Mouse (Mus musculus) ovary, postnatal 10 days (tissue): ENCODE results near the gene Gm20388.

Source experiments
- DNase-seq: peaks from one replicate; pipeline ENCODE4 v3.0.0; 2022; ENCODE audit warnings: low spot score

Gm20388 gene

DNA sequence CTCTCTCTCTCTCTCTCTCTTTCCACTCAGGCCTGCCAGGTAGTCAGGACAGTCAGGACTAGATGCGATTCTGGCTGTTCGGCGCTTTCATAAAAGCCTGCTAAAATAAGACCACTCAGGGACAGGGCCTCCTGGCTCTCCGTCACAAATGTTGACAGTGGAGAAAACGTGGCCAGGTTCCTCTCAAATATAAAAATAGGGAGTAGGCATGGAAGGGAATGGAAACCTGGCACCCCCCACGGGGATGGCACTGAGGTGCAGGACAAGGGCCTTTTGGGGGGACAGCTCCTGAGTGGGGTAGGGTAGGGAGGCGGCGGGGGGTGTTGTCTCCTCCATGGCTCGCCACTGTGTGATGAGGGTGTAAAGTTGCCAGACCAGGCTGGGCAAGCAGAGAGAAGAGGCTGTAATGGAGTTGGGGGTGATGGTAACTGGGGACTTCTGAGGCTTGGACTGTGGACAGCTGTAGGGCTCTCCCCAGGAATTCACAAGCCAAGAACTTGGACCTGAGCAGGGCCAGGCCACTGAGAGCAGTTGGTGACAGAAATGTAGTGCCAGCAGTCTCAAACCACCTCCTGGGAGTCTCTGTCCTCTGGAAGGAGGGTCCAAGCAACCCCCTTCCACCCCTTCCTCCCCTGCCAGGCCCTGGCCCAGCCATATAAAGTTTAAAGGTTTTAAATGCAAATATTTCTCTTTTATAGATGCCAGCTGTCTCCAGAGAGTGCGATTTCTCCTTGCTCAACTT lies 621.3 kb downstream of the Gm20388 start:
- no peak for DNase-seq

DNA sequence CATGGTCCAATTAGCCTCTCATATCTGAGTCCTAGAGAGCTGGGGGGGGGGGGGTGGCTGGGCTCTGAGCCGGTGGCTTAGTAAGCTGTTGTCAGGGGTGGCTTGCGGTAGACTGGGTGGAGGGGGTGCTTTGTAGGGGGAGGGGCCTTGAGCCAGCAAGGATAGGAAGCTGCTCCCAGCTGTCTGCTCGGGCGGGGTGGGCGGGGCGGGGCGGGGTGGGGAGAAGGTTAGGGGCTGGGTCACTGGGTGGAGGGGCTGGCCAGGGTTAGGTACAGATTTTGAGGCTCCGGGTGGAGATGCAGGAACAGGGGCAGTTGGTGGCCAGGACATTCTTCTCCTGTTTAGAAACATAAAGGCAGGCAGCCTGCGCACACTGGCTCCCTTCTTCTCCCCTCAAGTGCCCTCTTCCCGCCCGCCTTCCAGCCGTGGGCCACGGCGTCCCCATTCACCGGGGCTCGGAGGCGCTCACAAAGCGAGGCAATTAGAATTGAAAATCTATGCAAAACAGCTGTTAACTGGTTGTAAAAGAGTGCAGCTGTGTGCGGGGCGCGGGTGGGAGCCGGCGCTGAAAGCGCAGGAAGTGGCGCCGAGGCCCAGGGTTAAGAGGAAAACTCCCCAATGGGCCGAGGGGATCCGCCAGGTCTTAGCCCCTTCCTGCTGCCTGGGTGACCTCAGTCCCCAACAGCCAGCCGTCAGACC lies 622.0 kb downstream of the Gm20388 start:
- no peak for DNase-seq

DNA sequence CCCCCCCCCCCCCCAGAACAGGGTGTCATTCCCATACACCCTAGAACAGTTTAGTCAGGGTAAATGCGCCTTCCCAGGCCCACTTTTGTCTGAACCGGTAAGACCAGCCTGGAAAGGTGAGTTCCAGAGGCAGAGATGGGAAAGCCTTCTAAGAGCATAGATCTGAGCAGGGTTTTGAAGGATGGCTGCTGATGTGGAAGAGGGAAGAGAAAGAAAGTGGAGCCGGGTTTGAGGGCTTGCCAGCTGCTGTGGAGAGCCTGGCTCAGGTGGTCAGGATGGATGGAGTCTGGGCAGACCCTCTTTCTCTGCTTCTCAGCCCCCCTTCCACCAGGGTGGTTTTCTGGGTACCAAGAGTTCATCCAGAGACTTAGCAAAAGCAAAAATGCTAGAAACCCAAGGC lies 622.7 kb downstream of the Gm20388 start:
- no peak for DNase-seq

DNA sequence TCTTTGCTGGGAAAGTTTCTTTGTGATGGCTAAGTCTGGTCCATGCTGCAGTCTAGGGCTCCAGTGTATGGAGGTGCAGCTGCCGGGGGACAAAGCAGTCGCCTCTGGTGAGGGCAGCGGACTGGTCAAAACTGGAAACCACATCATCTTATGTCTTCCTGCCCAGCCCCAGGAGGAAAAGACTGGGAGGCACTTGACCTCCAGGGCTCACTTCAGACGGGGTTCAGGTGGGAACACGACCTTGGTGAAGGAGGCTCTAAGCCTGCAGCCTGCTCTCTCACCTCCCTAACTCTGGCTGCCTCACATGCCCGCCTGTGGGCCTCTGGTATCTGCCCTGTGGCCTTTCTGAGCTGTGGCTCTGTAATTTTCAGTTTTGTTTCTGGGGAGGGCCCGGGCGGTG lies 623.4 kb downstream of the Gm20388 start:
- no peak for DNase-seq

DNA sequence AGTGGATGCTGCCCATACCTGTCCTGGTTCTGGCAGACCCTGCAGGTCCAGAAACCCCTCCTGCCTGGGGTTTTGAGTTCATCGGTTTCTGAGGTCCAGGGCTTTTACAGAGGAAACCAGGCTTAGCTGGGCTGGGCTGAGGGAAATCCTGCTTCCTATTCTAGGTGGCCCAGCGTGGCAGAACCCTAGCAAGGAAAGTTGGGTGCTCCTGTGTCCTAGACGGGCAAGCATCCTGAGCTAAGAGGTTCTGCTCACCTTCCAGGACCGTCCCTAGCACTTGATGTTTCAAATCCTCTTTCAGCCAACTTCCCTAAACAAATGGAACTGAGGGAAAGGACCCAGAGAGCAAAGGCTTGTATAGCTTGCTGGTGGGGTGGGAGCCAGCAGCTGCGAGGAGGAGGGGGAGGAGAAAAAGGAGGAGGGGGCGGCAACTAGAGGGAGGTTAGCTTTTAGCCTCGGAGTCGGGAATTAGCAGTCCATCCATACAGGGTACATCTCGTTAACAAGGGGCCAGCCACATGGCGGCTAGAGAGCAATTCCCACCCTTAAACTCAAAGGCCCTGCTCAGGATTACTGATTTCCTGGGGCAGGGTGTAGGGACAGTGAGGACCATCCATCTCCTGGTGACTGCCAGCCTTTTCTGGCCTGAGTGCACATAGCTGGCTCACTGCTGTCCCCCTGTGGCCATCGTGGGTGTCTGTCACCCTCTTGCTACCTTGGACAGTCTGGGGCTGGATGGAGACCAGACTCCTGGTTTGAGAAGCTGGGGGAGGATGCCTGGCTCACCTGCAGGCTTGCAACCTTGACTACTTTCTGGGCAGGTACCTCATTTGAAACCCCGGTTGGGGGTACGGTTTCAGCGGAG lies 624.1 kb downstream of the Gm20388 start:
- DNase-seq: peak; percentile 62

DNA sequence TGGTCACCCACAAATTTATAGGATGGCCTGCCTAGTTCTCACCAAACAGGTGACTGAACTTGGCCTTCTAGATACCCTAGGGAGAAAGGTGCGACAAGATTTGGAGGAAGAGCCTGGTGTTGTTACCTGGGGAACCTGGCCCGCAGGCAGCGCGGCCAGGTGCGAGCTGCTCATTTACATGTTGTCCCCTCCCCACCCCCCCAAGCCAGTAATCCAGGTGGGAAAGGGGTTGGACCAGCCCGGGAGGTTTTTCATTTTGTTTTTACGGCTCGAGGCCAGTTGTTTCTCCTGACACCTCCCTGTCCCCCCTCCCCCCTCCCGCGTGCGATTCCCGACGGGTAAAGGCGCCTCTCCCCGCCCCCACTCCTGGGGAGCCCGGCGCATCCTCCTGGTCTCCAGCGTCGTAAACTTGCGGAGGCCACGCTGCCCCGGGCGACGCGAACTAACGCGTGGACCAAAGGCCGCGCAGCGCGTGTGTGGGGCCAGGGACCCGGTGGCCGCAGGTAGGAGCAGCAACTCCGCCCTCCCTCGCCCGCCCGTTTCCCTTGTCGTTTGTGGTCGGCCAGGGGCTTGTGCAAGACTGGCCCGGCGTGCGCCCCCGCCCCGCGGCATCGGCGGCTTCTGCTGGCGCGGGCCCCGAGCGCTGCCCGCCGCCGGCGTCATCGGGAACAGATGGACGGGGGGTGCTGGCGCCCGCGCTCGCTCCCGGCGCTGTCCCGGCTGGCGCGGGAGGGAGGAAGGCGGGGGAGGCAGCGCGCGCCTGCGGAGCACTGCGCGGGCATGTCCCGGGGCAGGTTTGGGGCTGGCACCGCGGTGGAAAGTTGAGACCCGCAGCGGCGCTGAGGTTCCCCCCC lies 625.0 kb downstream of the Gm20388 start:
- no peak for DNase-seq

DNA sequence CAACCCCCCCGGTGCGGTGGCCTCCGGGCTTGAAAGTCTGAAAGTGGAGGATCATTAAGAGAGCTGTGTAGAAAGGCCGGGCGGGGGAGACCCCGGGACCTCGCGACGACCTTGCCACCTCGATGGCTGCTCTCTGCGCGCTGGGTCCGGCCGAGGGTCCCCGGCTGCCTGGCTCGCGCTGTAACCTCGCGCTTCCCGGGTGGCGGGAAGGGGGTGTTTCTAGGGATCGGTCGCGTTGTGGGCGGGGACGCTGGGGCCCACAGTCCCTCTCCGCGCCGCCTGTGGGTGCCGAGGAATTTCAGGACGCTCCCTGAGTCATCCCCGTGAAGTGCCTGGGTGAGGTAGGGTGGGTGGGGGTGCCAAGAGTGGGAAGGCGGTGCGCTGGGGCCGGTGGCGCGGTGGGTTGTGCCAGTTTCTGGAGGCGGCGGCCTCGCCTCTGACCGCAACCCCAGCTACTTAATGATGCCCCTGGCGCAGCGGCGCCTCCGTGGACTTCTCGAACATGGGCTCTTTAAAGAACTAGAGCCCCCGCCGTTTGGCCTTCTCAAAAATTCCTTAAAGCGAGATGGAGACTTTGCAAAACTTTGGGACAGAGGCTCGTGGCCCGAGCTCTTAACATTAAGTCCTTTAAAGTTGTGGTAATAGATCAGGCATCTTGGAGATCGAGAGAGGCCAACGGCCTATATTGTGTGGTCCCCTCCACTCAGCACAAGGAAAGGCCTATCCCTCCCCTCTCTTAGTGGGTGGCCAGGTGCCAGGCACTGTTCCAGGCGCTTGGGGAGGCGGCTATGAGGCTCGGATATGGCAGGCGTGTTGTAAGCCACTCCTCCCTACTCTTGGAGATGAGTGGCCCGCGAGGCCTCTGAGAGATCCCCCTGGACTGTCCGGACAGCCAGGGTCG lies 625.9 kb downstream of the Gm20388 start:
- no peak for DNase-seq

DNA sequence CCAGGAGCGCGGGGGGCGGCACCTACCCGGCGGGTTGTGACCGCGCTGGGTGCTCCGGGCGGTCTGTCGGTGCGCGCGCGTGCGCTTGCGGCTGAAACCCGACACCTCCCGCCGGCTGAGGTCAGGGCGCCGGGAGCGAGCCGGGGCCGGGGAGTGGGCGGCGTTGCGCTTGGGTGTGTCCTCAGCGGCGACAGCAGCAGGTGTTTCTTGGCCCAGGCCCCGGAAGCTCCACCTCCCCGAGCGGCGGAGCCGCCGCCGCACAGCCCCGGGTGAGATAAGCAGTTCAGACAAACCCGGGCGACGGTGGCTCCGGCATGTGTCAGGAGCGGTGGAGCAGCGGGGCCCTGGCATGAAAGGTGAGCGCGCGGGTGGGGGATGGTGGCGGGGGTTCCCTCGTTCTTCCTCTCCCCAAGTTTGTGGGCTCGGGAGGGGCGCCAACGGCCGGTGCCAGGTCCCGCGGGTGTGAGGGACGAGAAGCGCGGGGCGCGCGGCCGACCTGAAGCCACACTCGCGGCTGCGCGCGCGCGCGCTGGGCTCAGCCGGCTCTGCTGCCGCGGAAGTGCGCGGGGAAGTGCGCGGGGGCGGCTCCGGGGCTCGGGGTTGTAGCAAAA lies 626.7 kb downstream of the Gm20388 start:
- DNase-seq: peak; percentile 49

DNA sequence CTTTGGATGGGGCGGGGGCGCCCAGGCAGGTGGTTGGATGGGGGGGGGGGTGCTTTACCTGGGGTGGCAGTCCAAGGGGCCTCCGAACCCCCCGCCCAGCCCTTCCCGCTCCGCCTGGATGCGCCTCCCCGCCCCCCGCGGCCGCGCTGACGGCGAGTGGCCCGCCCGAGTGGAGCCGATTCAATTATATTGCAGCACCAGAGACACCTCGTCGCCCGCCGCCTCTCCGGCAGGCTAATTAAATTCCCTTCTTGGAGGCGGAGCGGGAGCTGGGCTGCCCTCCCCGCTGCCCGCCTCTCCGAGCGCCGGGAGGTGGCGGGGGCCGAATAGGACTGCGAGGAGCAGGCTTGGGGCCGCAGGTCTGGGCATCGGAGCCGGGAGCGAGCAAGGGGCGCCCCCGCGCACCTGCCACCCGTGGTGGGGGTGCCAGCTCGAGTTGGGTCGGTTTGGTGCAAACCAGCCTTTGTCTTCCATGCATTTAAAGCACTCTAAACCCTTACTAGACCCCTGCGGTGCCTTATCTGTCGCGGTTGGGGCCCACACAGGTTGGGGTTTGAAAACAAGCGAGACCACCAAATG lies 627.3 kb downstream of the Gm20388 start:
- no peak for DNase-seq

DNA sequence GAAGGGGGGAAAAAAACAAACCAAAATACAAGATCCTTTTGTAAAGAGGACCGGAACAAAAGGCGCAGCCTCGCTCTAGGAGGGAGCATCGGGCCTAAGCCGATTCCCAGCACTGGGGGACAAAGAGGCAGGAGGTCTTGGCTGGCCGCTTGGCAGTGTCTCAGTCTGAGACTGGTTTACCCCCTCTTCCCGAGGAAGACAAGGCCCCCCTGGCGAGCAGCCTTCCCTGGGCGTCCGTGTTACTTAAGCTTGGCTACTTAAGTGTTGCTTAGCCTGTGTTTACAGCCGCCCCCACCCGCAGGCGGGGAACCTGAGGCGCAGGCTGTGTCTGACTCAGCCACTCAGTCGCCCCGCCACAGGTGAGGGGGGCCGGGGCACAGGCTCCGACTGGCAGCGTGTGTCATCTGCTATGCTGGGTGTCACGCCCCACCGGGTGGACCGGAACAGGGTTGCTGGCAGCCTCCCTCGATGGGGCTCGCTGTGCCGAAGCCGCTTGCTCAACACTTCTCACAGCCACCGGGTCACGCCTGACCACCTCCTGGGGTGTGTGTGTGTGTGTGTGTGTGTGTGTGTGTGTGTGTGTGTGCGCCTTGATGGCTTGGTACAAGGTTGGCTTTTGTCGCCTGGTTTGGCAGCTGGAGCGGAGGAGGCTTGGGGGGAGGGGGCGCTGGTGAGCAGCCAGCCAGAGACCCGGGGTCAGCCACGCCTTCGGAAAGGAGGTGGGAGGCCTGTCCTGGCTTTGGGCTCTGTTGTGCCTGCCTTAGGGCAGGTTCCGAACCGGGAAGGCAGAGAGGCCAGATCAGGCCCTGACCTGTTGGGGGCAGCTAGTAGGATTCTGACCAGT lies 628.0 kb downstream of the Gm20388 start:
- no peak for DNase-seq

DNA sequence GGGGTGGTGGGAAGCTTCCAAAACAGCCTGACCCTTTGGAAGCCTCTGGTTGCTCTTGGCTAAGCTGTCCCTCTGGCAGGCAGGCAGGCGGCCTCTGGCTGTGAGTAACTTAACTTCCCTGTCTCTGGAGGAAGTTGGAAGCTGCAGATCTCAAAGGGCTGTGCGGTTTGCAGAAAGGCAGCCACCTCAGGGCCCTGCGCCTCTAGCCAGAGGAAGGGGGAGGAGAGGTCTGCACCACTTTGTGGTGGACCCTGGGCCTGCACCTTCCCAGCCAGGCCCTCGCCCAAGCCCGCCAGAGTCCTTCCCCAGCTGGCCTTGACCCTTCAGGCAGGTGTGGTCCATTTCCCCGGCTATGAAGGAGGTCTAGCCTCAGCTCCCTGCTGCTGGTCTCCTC lies 628.7 kb downstream of the Gm20388 start:
- no peak for DNase-seq

DNA sequence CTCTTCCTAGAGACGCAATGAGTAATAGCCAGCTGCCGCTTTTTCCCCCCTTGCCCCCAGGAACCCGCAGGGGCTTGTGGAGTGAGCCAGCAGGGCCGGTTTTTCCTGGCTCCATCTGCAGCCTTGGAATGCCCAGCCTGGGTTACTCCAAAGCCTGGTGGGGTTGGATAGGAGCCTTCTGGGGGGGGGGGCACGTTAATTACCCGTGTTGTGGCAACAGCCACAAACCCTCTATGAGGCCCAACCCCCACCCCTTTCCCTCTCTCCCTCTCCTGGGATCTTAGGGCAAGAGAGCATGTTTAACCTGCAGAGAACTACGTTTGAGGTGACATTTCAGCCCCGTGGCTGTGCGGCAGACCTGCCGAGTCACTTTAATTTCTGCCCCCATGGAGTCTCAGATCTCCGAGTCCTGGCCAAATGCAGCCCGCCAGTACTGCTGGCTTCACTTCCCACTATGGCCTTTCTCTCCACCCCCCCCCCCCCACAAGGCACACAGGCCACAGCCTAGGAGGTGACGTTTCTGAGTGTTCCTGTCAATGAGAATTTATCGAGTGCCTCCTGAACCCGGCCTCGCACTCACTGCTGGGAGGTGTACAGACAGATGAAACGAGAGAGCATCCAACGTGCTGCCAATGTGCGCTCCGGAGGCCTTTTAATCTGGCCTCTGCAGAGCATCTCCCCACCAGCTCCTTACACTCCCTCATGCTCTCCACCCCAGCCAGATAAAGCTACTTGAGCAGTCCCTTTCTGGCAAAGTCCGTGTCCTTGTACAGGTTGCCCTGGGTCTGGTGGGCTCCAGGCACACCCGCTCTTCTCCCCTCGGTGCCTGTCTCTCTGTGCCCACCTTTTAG lies 629.4 kb downstream of the Gm20388 start:
- DNase-seq: no peak

DNA sequence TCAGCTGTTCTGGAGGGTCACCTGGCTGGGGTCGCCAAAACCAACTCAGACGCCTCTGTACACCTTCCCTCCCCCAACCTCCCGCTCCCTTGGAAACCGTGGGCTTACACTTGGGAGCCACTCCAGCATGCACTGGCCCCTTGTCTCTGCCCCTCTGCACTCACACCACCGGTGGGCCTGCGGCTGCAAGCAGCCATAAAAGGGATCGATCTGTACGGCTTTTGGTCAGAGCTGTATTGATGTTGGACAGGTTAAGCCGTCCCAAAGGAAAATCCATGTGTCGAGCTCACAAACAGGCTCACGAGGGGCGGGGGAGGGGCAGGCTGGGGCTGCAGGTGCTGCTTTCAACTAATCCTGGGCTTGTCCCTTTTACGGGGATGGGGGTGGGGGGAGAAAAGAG lies 632.4 kb downstream of the Gm20388 start:
- DNase-seq: no peak

DNA sequence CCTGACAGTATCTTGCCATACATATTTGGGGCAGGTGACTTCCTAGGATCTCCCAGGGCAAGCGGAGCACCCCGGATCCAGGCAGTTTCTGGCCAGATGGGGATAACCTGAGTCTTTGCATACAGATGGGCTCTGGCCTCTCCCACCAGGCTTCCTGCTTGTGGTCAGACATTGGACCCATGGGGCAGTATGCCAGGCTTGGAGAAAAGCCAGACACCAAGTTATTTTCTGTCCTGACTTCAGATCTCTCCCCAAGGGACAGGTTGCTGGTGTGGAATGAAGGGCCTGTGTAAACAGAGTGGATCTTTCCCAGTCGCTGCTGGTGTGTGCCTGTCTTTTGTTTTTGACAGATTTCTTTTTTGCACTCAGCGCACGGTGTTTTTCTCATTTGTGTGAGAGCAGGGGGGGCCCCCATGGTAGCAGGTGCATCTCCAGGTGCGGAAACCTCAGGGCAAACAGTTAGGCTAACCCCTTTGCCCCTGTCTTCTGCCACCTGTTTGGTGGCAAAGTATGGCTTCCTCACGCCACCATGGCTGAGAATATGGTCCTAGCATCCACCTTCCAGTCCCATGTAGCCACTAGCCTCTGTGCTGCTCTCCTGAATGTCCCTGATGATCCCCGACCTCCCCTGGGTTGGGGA lies 632.9 kb downstream of the Gm20388 start:
- no peak for DNase-seq

DNA sequence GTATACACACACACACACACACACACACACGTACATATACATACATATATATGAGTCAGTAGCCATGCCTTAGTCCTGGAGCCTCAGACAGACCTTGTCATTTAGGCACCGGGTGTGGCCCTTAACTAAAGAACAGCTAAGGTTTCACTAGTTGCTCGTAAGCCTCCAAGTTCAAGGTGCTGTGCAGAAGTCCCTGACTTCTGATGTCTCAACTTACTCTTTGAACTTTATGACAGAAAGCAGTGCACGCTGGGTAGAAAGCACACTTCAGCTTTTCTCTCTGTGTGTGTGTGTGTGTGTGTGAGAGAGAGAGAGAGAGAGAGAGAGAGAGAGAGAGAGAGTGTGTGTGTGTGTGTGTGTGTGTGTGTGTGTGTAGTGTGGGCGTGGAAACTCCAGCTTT lies 633.5 kb downstream of the Gm20388 start:
- no peak for DNase-seq

DNA sequence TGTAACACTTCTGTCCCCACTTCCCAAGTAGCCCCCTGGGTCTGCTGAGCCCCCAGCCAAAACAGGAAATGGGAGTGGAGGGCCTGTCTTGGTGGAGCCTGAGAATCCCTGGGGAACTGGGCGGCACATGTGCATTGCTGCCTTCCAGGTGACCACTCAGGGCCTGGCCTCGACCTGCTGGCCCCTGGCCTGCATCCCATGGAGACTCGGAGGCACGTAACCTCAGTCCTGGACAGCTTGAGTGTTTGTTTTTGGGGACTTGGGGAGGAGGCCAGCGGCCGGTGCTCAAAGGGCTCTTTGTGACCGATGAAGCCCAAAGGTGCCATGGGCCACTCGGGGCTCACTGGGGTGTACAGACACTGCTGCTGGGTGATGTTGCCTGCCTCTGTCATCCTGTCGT lies 636.9 kb downstream of the Gm20388 start:
- DNase-seq: no peak

DNA sequence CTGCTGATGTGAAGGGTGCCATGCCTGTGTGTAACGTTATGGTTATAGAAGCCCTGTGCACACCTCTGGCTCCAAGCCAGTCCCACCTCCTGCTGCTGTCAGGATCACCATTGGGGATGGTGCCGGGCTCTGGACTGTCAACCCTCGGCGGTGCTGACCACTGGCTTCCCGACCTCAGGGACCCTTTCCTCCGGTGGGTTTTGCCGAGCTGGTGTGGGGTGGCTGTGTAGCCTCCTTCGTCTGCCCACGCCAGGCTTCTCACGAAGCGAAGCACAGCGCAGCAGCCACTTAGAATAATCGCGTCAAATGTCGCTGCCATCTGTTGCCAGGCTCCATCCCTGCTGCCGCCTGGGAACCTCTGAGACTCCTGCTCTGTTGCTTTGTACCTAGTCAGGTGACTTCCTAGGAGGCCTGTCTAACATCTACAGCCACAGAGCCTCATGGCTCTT lies 637.7 kb downstream of the Gm20388 start:
- DNase-seq: no peak
